Mouse (Mus musculus) forelimb bud, embryonic 11.5 days (tissue): ENCODE measurements around the gene Ccnk.

Experiments
- DNase-seq: peaks from one replicate; pipeline ENCODE4 v3.0.0-alpha.2; 2012; ENCODE audit warnings: low read depth, low spot score

Gene Ccnk

GRCm38 (mm10) chr12:108221712-108222111 lies 42.3 kb downstream of the Ccnk start:
- DNase-seq: no peak

- no peak for DNase-seq
Observed at GRCm38 (mm10) chr12:108223357-108223756, 44.0 kb downstream of the Ccnk start.

DNA sequence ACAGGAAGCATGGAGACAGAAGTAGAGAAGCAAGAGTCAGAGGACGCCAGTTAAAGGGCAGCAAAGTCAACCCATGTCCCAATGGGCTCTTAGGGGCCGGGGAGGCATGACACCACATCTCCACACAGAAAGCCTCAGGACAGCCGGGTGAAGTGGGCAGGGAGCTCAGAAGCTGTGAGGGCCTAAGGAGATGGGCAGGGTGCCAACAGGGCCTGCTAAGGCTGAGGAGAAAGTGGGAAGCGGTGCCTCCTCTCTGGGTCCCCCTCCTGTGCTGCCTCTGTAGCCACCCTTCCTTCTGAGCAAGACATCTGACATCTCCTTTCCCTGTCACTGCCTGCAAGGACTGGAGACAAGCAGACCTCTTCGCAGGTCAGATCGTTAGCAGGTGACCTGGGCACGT lies 46.4 kb downstream of the Ccnk start:
- no peak for DNase-seq

- DNase-seq: no peak
Observed at GRCm38 (mm10) chr12:108226216-108226615, 46.8 kb downstream of the Ccnk start.

DNA sequence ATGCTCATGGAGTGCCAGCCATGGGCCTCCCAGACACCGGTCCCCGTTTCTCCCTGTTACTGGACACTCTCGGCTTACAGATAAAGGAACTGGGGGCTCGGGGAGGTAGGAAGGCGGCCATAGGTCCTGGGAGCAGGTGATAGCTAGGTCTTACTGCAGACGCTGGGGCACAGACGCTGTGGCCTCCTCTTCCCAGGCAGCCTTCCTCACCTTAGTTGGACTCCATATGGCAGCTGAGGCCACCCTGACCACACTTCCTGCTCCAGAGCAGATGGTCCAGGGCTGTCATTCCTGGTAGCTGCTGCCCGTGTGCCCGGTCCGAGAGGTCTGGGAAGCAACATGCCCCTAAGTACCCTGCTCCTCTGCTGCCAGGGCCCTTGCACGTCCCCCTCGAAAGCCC lies 47.6 kb downstream of the Ccnk start:
- DNase-seq: no peak

DNA sequence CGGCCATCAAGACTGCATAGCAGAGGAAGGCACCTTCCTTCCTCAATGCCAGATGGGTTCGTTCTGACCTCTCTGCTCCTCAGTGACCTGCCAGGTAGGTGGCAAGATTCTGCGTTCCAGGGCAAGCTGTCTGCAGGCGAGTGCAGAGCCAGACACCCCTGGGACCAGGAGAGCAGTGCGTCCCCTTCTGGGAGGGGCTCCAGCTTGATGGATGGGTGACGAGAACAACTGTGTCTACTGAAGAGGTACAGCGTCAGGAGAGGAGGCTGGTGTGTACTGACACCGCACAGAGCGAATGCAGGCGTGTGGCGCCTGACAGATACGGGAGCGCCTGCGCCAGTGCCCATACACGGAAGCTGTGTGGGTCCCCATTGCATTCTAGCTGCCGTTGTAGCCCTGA lies 48.1 kb downstream of the Ccnk start:
- DNase-seq: no peak

DNA sequence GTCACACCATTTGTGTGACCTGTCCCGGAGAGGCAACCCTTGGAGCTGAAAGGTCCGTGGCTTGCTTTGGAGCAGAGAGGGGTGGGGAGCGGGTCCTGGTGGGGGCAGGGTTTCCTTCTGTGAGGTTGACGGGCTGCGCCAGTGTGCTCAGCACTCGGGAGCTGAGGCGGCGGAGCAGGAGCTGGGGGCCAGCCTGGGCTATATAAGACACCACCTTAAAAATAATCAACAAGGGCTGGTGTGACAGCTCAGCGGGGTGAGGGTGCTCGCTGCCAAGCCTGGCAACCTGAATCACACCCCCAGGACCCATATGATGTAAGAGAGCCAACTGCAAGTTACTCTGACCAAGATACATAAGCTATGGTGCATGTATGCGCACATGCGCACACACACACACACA lies 50.7 kb downstream of the Ccnk start:
- DNase-seq: no peak

DNA sequence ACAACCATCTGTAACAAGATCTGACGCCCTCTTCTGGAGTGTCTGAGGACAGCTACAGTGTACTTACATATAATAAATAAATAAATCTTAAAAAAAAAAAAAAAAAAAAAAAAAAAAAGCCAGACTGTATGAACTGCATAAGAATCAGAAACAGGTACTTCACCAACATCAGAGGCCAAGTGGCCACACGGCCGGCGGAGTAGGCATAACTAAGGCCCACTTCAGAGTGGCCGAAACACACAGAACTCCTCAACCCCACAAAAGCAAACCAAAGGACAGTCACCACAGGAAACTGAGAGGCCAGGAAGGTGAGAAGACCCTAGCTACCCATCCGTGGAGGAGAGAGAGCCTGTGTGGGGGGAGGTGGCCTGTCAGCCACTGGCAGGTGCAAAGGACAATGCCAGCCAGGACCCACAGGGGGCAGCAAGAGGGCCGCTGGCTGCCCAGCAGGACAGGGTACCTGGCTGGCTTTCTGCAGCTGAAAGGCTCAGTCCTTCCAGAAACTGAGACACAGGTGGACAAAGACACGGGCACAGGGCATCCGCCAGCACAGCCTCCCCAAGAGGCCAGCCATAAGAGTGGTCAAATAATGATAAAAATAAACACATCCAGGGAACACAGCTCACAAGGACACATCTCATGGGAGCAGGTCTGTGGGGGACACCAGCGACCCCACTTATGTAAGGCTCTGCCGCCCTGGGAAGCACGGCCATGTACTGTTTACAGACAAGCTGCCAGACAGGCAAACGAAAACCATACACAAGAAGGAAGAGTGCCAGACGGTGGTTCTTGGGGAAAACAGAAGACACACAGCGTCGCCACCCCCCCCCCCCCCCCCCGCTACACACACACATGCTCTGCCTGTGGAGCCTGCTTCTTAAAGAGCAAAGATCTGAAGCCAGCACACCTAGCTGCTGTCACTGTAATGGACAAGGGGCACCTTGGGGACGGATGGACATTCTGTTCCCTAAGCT lies 51.7 kb downstream of the Ccnk start:
- DNase-seq: no peak

DNA sequence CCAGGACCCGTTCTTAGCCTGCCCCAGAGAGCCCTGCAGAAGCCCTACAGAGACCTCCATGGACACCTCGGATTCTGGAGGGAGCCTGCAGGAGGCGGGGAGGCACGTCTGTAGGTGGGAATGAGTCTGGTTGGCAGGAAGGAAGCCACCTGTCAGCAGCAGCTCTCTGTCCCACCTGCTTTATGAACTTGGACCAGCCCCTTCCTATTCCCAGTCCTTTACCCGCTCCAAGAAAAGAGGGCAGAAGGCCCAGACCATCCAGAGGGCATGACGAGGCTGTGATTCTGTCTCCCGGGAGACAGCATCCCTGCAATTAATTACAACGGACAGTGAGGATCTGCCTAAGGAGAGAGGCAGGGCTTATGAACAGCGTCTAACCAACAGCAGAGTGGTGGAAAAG lies 52.5 kb downstream of the Ccnk start:
- DNase-seq: no peak

- no peak for DNase-seq
Observed at GRCm38 (mm10) chr12:108233736-108234135, 54.4 kb downstream of the Ccnk start.

- DNase-seq: no peak
Observed at GRCm38 (mm10) chr12:108234832-108235602, 55.6 kb downstream of the Ccnk start.

DNA sequence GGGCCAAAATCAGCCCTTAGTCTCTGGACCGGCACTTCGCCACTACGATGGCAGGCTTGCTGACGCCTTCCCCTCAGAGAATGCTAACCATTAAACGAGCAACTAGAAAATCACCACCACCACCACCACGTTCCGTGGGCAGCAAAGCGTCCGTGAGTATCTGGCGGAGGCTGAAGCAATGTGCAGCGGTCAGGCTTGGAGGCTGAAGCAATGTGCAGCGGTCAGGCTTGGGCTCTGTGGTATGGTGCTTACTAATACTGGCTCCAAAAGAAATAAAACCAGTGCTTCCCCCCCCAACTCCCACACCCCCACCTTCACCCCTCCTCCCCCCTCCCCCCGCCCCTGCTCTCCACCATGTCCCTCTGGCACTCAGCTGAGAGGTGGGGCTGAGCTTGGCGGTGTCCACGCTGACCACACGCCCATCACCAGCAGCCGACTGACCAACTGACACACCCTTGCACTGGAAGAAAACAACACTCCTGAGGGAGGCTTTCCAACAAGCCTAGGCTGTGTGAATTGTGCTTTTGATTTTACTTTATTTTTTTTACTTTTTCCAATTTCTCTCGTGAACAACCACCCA lies 56.7 kb downstream of the Ccnk start:
- DNase-seq: no peak

DNA sequence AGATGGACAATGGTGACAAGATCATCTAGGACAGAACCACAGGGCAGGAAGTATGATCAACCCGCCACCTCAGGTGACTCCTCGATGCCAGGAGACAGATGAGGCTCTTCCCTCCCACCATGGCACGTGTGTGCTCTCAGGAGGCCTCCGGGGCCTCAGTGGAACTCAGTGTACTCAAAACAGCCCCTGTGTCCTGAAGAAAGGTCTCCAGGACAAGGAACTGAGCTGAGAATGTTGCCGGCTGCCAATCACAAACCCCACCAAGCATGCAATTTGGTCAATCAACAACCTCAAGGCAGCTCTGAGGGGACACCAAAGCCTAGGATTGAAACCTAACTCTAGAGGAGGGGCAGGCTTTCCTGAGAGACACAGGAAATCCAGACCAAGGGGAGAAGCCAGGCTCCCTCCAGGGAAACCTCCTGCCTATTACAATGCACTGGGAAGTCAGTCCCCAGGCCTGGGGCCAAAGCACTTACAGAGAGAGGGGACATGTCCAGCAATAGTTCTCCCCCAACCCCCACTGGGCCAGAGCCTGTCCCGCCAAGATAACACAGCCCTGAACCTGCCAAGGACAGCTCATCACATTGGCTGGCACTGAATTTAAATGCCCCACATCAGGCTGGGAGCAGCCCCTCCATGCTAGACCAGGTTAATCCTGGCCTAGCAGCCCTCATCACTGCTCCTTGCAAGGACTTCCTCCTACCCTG lies 58.1 kb downstream of the Ccnk start:
- no peak for DNase-seq

- no peak for DNase-seq
Observed at GRCm38 (mm10) chr12:108238395-108239035, 59.1 kb downstream of the Ccnk start.

DNA sequence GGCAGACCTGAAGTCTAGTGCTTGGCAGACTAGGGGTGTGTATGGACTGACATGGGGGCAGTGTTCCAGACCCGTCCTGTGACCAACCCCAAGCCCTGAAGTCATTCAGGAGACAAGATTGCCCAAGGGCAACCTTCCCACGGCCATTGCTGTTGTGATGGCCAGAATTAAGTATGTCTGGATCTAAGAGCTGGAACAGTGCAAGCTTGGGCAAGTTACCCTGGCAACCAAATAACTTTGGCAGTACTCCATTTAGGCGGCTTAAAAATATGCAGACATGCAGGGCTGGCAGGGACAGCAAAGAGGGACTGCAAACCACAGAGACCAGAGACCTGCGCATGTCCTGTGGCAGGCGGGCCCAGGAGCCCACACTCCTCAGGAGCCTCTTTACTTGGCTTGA lies 60.1 kb downstream of the Ccnk start:
- DNase-seq: no peak

DNA sequence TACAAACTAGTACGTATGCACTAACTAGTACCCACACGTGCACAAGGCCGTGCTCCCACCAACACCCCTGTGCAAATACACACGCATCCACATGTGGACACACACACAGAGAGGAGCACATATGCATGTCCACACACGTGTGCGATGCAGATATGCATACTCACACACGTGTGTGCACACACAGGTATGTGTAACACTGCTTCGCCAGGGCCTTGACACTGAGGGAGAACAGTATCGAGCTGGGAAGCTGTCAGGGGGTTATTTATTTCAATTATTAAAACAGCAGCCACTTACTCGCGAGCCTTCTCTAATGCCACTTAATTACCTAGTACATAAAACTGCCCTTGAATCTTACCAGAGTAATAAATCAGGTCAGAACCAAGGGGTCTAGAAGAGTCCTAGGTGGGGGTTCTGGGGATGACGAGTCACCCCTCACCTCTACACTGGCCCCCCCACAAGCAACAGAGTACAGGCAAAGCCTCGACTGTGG lies 61.1 kb downstream of the Ccnk start:
- DNase-seq: peak; percentile 41

DNA sequence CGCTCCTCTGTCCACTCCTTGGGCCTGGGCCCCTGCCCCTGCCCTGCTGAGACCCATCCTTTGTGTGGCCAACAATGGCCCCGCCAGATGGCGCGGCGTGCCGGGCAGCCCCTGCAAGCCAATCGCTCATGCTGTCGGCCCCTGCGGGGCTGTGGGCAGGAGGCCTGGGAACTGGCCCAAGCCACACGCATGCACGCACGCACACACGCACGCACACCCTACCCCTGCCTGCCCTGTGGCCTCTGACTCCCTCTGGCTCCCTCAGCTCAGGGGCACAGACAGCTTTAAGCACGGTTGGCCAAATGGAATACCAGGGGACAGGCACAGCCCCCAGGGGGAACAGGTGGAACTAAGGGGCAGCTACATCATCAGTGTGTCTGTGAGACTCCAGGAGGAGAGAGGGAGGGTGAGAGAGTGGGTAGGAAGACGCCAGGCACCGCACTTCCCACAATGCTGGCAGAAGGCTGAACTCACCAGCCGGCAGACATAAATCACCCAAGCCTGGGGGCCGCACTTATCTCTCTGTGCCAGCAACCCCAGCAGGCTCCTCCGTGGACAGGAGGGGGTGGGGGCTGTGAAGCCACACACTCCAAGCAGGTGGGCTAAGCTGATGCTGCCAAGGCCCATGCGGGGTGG lies 61.7 kb downstream of the Ccnk start:
- no peak for DNase-seq

DNA sequence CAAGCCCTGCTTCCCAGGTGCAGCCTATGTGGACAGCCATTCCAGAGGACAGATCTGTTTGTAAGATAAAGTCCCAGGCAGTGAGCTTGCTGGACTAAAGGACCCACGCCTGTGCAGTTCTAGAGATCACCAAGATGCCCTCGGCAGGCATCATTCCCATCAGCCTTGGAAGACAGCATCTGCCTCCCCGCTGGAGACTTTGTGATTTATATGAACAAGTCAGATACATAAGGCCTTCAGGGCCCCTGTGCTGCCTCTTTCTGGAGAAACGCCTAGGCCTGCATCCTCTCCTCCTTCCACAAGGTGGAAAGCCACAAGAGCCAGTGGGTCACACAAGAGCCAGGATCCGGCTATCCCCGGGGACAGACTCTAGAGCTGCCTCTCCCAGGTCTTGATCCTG lies 62.2 kb downstream of the Ccnk start:
- DNase-seq: no peak

- no peak for DNase-seq
Observed at GRCm38 (mm10) chr12:108242243-108242745, 62.9 kb downstream of the Ccnk start.

DNA sequence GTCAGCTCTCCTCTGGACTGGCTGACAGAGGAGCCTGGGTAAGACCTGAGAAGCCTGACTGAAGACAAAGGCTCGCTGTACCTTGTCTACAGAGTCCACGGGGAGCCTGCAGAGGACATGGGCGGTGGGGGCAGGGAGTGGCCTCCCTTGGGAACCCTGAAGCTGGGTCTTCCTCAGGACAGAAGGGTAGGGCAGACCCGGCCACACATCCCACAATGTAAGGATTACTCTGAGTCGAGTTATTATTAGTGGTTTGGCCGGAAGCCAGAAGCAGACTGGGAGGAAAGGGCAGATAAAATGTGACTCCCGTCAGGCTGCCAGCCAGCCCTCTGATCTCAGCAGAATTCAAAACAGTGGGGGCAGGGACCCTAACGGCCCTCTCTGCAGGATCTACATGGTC lies 65.4 kb downstream of the Ccnk start:
- no peak for DNase-seq
